Mouse (Mus musculus) left cerebral cortex, adult 18-20 months (tissue): ENCODE data around the gene Tnrc18. TPM values are rescaled to one million over a fixed set of nuclear protein-coding genes. Genes with fewer than 3 reads are reported as not detected.
A peak's percentile ranks its signal among the peaks of the same experiment; 100 is the strongest.

ENCODE experiments used
- DNase-seq, 2 experiments: peaks; one replicate each; pipeline ENCODE4 v3.0.0; 2021 to 2022; ENCODE audit warnings: low spot score in 2 of 2, mixed read lengths in 1 of 2
- total RNA-seq, 2 experiments: library from RNA; stranded (reverse); gene quantifications; 2 replicates each; pipeline ENCODE4 v1.2.3; 2021

Tnrc18 gene
- total RNA-seq, 2 experiments from 2014 or later = 116 to 122 TPM

- no peak for DNase-seq
These were observed 38.6 kb downstream of the Tnrc18 start for GRCm38 (mm10) chr5:142778871-142779270.

- DNase-seq = no peak
These were observed 39.3 kb downstream of the Tnrc18 start for GRCm38 (mm10) chr5:142778135-142778534.

DNA sequence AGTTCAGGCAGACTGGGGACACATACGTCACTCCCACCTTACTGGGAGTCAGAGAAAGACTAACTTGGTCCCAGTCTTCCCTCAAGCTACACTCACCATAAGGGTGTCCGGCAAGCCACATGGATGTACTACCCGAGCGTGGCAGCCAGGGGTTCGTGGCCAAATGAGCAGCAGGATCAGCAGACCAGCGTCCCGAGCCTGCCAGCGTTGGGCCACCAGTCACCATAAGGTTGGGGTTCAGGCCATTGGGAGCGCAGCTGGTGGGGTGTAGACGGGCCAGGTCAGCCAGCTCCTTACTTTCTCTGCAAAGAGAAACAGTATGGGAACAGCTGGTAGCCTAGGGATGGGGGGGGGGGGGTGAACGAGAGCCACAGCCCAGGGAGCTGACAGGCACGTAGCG, 41.4 kb downstream of the Tnrc18 start:
- no peak for DNase-seq

- DNase-seq = no peak
These were observed 42.7 kb downstream of the Tnrc18 start for GRCm38 (mm10) chr5:142774771-142775170.

DNA sequence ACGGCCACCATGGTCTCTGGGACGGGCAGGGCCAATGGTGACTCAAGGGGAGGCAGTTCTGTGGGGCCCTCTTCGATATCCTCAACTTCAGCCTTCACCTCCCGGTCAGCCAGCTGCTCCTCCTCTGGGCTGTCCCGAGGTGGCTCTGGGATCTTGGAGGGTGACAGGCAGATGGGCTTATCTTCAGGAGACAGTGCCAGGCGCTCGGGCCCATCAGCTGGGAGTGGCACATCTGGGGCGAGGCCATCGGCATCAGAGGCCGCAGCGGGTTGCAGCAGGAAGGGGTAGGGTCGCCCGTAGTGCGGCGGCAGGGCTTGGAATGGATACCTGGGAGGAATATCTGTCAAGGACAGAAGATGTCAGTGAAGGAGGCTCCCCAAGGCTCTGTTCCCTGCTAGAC, 45.5 kb downstream of the Tnrc18 start:
- DNase-seq = no peak

GRCm38 (mm10) chr5:142771034-142771433, 46.4 kb downstream of the Tnrc18 start:
- DNase-seq = no peak

DNA sequence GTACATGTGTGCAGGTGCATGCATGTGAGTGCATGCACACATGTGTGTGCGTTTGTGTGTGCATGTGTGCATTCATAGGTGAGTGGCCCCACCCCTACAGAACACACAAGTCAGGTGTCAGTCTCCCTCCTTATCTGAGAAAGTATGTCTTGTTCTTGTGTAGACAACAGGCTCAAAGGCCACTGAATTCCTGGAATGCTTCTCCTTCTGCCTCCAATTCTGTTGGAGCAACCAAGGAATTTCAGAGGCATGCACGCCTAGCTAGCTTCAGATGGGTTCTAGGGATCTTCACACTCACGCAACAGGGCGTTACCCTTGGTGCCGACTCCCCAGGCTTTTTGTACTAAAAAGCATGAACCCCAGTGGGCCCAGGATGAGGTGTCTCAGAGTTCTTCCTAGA, 47.8 kb downstream of the Tnrc18 start:
- no peak for DNase-seq

- no peak for DNase-seq
These were observed 48.9 kb downstream of the Tnrc18 start for GRCm38 (mm10) chr5:142768352-142769267.

- DNase-seq = peak; percentile 72 to 76
These were observed 49.5 kb downstream of the Tnrc18 start for GRCm38 (mm10) chr5:142767937-142768336.

DNA sequence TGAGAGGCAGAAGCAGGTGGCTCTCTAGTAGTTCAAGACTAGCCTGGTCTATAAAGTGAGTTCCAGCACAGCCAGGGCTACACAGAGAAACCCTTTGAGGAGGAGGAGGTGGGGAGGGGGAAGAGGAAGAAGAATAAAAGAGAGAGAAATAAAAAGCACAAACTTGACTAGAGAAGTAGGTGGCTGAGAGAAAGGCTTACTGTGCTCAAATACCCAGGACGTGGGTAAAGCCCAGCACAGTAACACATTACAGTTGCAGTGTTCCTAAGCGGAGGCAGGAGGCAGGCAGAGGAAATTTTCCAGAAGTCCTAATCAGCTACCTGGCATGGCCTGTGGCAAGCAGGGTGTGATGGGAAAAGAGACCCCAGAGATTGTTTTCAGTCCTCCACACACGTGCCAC, 50.8 kb downstream of the Tnrc18 start:
- DNase-seq = no peak

DNA sequence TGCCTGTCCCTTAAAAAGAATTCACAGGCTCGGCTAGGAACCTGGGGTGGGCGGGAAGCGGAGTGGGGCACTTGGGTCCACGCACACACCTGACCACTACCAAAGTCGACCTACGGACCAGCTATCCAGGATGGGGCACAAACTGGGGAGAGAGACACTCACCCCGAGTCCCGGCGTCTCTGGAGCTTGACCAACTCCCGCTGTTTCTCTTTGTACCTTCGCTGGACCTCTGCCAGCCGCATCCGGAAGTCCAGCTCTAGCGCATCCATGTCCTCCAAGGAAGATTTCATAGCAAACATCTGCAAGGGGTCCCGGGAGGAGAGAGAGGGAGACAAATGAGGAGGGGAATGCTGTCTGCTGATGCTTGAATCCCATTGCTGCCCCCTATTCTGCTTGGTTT, 52.6 kb downstream of the Tnrc18 start:
- DNase-seq = no peak

DNA sequence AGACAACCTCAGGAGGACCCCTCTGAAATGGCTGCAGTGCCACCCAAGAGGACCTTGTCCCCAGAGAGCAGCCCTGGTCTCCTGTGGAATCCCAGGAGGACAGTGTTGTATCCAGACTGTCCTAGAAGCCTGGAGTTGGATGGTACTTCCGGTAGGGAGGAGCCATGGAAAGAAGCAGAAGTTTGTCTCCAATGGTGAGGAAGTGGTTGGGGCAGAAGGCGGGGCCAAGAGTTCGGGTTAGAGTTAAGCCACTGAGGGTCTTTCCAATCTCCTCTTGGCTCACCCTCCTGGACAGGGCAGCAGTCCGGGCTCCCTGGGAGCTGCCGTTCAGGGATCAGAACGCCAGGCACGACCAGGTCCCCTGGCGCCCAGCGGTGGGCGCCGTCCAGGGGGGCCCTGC, 53.2 kb downstream of the Tnrc18 start:
- no peak for DNase-seq

GRCm38 (mm10) chr5:142762082-142762807, 55.2 kb downstream of the Tnrc18 start:
- no peak for DNase-seq

DNA sequence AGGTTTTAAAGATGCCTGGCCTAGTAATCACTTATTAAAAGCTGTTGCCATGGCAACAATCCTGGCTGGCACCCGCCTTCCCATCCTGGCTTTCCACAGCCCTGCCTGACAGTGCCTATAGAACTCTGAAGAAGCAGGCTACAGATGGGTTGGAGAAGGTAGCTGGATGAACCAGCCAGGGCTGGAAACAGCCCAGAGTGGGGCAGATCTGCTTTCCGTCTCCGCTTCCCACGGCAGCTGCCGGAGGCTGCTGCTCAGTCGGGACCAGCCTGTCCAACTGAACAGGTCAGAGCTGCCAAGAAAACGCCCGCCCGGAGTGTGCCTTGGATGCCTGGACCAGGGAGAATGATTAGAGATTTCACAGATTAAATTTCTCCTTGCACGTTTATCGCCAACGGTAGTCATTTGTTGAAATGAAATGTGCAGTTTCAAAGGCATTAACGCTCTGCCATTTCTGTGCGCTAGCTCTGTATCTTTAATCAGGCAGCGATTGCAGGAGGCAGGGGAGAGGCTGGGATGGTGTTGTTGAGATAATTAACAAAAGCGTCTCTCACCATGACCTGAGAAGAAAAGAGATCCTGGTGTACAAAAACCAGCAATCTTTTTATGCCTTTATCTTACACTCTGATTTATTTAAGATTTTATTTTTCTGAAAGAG, 56.0 kb downstream of the Tnrc18 start:
- peak; percentile 68 to 81 for DNase-seq

DNA sequence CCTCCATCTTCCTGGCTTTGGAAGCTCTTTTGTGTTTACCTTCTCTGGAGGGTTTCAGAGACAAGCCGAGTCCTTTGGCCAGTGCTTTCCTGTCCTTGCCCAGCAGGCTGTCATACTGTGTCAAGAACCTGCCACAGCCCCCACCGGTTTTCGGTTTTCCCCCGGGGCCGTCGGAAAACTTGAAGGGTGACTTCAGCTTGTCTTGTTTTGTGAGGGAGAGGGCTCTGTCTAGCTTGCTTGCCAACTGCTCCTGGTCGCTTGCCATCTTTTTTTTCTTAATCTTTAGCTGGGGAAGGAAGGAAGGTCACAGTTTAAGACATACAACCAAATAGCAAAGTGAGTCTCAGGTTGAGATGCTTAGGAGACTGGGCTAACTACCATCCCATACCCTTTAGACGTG, 57.7 kb downstream of the Tnrc18 start:
- DNase-seq = no peak

GRCm38 (mm10) chr5:142752241-142752640, 65.2 kb downstream of the Tnrc18 start:
- DNase-seq = no peak

GRCm38 (mm10) chr5:142750173-142750572, 67.3 kb downstream of the Tnrc18 start:
- DNase-seq = no peak

- DNase-seq = no peak
These were observed 70.3 kb downstream of the Tnrc18 start for GRCm38 (mm10) chr5:142747026-142747629.

DNA sequence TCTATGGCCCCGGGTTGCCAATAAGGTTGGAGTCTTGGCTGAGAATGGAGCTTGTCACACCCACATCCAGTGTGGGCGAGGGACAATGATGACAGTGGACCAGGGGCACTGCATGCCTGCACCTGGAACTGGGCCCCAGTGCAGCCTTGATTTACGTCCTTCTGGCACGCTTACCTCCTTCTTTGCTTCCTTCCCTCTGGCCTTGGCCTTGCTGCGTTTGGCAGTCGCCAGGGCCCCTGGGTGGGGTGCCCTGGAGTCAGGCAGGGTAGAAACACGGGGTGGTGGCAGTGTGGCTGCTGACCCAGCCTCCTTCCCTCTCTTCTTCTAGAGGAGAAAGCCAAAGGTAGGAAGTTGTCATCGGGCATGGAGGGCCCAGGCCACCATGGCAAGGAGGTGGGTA, 77.5 kb downstream of the Tnrc18 start:
- DNase-seq = no peak

DNA sequence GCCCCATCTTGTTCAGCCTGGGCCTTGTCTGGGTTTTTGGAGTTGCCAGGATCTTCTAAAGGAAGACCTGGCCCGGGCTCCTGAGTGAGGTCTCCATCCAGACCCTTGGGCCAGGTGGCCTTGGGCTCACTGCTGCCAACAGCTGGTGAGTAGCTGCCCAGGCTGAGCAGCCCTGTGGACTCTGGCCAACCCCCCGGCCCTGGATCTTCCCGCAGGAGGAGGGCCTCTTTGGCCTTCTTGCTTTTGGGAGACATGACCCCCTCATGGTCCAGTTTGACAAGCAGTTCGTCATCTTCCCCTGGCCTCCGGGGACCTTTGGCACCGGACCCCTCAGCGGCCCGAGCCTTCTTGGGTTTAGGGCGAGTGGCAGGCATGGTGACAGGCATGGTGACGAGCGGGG, 85.5 kb downstream of the Tnrc18 start:
- no peak for DNase-seq

DNA sequence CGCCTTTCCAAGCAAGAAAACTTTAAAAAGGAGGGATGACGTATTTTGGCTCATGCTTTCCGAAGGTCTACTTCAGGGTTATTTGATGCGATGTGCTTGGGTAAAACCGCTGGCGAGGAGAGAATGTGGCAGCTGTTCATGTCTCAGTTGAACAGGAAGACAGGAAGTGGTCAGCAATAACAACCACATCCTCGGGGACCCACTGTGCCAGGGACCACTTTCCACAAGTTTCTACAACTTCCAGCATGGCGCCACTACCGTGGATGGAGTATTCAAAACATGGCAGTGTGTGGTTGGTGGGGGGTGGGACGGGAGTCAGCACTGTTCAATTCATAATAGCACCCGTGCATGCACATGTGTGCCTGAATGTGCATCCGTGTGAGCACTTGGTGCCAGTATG, 87.2 kb downstream of the Tnrc18 start:
- DNase-seq = no peak
